Mouse (Mus musculus): Measurements from ENCODE around the gene Pus3.
"Not testable (repeated sequence)": the region's sequence is repeated elsewhere in the genome, so short reads cannot be mapped to it uniquely, and the experiment has no call there.

The Pus3 gene

DNA sequence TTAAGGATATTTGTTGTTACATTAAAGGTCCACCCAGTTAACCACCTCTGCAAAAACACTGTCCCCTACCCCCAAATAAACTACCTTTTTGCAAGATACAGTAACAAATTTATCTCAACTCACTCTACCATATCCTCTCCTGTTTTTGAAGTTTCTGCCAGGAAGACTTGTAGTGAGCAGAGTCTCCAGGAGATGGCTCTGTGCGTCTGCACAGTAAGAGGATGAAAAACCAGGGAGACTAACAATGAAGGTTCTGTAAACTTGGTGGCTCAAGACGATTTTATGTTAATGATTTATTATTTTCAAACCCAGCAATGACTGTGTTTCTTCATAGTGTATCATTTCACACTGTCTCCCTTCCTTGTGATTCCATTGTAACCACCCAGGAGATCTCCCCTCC is 34.5 kb downstream of the Pus3 start:
- in situ Hi-C loops (cut with MboI; ENCODE audit: low pct_unique_long_range_greater_than_20kb in 1 of 2, low sequenced_read_pairs in 2 of 2, unreplicated experiment in 1 of 2) = no loop called here

DNA sequence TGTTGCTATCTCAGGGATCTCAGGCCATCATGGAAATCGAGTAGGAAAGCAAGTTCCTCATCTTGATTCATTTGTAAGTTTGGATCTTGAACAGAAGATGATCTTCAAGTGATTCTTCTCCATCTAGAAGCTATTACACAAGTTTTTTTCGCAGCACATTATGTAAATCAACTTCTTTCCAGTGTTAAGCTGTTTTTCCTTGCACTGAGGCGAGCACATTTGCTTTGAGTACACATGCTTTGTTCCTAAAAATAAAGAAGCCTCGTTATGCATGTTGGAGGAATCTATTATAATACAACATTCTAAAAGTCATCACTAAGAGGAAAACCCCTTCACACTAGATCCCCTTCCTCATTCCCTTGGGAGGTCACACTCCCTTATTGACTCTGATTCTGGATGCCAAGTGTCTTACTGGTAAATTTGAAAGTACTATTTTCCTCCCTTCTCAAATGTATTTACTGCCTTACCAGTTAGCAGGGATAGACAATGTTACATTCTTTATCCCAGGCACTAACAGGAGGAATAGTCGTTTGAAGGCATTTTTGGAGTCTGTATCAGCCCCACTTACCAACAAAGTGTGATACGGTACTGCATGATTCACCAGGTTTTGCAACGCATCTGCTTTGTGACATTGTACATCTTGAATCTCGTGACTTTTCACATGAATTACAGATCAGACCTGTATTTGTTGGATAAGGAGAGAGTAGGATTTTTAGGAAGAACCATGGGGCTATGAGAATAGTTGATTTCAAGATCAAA is 49.4 kb downstream of the Pus3 start:
- in situ Hi-C loops (cut with MboI; ENCODE audit: low pct_unique_long_range_greater_than_20kb in 1 of 2, low sequenced_read_pairs in 2 of 2, unreplicated experiment in 1 of 2) = no loop called here

DNA sequence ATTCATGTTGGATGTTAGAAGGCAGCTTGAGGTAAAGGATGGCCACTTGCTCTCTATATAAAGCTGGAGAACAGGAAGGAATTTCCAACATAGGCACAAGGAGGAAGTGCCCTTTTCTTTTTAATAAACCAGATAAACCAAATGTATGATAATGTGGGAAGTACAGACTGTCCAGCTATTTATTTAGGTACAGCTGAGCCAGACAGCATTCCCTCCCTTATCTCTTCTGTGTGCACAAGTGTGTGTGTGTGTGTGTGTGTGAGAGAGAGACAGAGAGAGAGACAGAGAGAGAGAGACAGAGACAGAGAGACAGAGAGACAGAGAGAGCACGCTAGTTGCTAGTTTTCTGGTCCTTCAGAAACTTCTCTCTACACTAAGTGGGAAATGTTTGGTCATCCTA is 53.4 kb downstream of the Pus3 start, which contains the start of gene Pate4:
Pate4 (minus strand) TSS at position 101 of the 400 bp plus-strand sequence.
- in situ Hi-C loops (cut with MboI; ENCODE audit: low pct_unique_long_range_greater_than_20kb in 1 of 2, low sequenced_read_pairs in 2 of 2, unreplicated experiment in 1 of 2) = no loop called here

DNA sequence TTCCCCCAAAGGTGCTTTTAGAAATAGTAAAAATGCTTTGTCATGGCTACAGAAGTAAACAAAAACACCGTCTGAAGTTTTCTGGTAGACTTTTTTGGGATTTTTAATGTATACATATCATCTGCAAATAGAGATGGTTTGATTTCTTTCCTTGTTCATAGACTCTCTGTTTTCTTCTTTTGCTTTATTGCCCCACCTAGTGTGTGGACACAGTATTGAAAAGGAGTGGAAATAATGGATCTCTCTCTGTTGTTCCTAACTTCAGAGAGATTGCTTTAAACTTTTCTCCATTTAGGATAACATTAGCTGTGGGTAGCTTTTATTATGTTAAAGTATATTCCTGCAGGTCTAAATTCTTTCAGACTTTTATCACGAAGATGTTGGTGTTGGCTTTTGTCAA is 55.6 kb downstream of the Pus3 start:
- in situ Hi-C loops (cut with MboI; ENCODE audit: low pct_unique_long_range_greater_than_20kb in 1 of 2, low sequenced_read_pairs in 2 of 2, unreplicated experiment in 1 of 2) = no loop called here

DNA sequence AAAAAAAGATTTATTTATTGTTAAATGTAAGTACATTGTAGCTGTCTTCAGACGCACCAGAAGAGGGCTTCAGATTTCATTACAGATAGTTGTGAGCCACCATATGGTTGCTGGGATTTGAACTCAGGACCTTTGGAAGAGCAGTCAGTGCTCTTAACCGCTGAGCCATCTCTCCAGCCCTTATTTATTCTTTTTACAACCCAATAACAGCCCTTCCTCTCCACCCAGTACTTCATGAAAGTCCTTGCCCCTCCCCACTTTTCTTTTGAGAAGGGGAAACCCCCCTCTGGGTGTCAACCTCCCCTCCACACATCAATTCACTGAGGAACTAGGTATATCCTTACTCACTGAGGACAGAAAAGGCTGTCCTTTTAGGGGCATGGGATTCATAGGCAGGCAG is 58.4 kb downstream of the Pus3 start:
- in situ Hi-C loops (cut with MboI; ENCODE audit: low pct_unique_long_range_greater_than_20kb in 1 of 2, low sequenced_read_pairs in 2 of 2, unreplicated experiment in 1 of 2) = not testable (repeated sequence)
